Mouse (Mus musculus) C2C12 (cell line): ENCODE measurements at regions not wholly inside any gene's neighbourhood (a gene's known extent, or its start where the extent isn't known, plus 50 kb on each side); places are given as distances from the start of the nearest gene placed in this dataset.

Experiments used
- CTCF ChIP-seq: IDR thresholded peaks from one replicate; pipeline ENCODE4 v1.5.1; 2011; ENCODE audit not compliant: control insufficient read depth, insufficient read depth, insufficient read length
- MYOD1 ChIP-seq: IDR thresholded peaks from one replicate; pipeline ENCODE4 v1.6.1; 2011; ENCODE audit warnings: low read depth; ENCODE audit not compliant: control insufficient read depth, insufficient read length
- MYOG ChIP-seq: IDR thresholded peaks from one replicate; pipeline ENCODE4 v1.6.1; 2011; ENCODE audit not compliant: control insufficient read depth, insufficient read length; ENCODE audit errors: extremely low read depth
- USF1 ChIP-seq: IDR thresholded peaks from one replicate; pipeline ENCODE4 v1.6.1; 2011; ENCODE audit warnings: low read depth, mild to moderate bottlenecking, control low read depth, moderate library complexity

DNA sequence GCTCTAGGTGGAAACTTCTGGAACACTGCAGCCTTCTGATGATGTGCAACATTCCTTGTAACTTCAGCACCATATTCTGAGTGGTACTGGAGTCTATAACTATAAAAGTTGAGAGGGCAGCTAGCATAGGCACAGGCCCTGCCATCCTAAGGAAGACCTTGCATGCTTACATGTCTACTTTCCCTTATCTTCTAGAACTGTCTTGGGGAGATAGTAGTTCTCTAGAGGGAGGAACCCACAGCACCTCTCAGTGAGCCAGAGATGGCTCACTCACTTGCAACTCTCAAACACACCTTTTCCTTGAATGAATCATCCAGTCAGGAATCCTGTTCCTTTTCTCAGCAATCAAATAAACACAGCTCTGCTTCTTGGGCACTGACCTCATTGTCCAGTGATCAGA, 59.4 kb upstream of the Nck2 start:
- no peak for TF ChIP-seq CTCF
- no peak for TF ChIP-seq MYOD1
- no peak for TF ChIP-seq USF1
- TF ChIP-seq MYOG: no peak
